Mouse (Mus musculus) neural tube, embryonic 11.5 days (tissue): ENCODE results near the gene Arhgap1. TPM values are rescaled to one million over a fixed set of nuclear protein-coding genes. Genes with fewer than 3 reads are reported as not detected.

Experiments
- ATAC-seq: fragments of 200-750 bp; cut with Nextera tagmentation; 2 replicates; pipeline ENCODE4 v1.8.0; 2017; ENCODE audit warnings: moderate number of reproducible peaks, mild to moderate bottlenecking, moderate TSS enrichment, moderate library complexity; ENCODE audit not compliant: insufficient read depth, low FRiP score, low TSS enrichment
- DNase-seq: peaks from one replicate; pipeline ENCODE4 v3.0.0-alpha.2; 2015; ENCODE audit warnings: low spot score
- H3K27ac ChIP-seq: fragments of 300-500 bp; sonication (generic); 2 replicates; pipeline ENCODE4 v1.5.1; 2014; ENCODE audit warnings: low read depth, mild to moderate bottlenecking, low read length
- H3K27me3 ChIP-seq: fragments of 300-500 bp; sonication (generic); 2 replicates; pipeline ENCODE4 v1.6.1; 2014; ENCODE audit warnings: mild to moderate bottlenecking, low read length, mixed read lengths; ENCODE audit not compliant: control insufficient read depth, insufficient read depth
- H3K36me3 ChIP-seq: fragments of 300-500 bp; sonication (generic); 2 replicates; pipeline ENCODE4 v1.6.1; 2014; ENCODE audit warnings: mild to moderate bottlenecking, low read length, moderate library complexity, mixed read lengths; ENCODE audit not compliant: control insufficient read depth, insufficient read depth
- H3K4me1 ChIP-seq: fragments of 300-500 bp; sonication (generic); 2 replicates; pipeline ENCODE4 v1.6.1; 2014; ENCODE audit warnings: low read length, mixed read lengths; ENCODE audit not compliant: control insufficient read depth, insufficient read depth
- H3K4me2 ChIP-seq: fragments of 300-500 bp; sonication (generic); 2 replicates; pipeline ENCODE4 v1.6.1; 2014; ENCODE audit warnings: low read depth, mild to moderate bottlenecking, moderate library complexity
- H3K4me3 ChIP-seq: fragments of 300-500 bp; sonication (generic); 2 replicates; pipeline ENCODE4 v1.5.1; 2014; ENCODE audit warnings: low read depth, low read length
- H3K9ac ChIP-seq: fragments of 300-500 bp; sonication (generic); 2 replicates; pipeline ENCODE4 v1.6.1; 2014; ENCODE audit warnings: mild to moderate bottlenecking, low read length
- H3K9me3 ChIP-seq: fragments of 300-500 bp; sonication (generic); 2 replicates; pipeline ENCODE4 v1.6.1; 2016; ENCODE audit warnings: low read length; ENCODE audit not compliant: control insufficient read depth
- WGBS: fragments of 180-500 bp; shearing (Covaris S2); extraction: QIAGEN DNeasy Blood & Tissue Kit; methylation state at CpG from one replicate; pipeline ENCODE4 v1.1.7; 2014; 5-methylcytosine and 5-hydroxymethylcytosine counted together
- polyA plus RNA-seq: library from polyadenylated mRNA; unstranded; fragments of >200 nt; fragmentation: Nextera tagmentation; extraction: Ambion mirVana; gene quantifications from 2 replicates; pipeline ENCODE4 v1.2.1, GENCODE M21; 2014

The Arhgap1 gene
- polyA plus RNA-seq, 1 experiment from 2014 or later: 90.9 TPM

- no peaks in the 10 kb centered on the region for H3K27me3 ChIP-seq
- no peak for ATAC-seq
- no peak for DNase-seq
- H3K4me1 ChIP-seq: peaks cover 14% of the 10 kb centered on the region
- 58% methylated on average over 6 of the region's 6 CpGs for WGBS
- H3K9ac ChIP-seq: no peak overlapping the region
- no peaks in the 10 kb centered on the region for H3K9me3 ChIP-seq
- H3K4me3 ChIP-seq: no peak overlapping the region
- H3K4me2 ChIP-seq: no peak overlapping the region
- H3K36me3 ChIP-seq: no peaks in the 10 kb centered on the region; the same call in none of the 2 replicates
- H3K27ac ChIP-seq: no peak overlapping the region
Measured at GRCm38 (mm10) chr2:91652863-91653262, 3.2 kb downstream of the Arhgap1 start.

GRCm38 (mm10) chr2:91655388-91655787 lies 5.7 kb downstream of the Arhgap1 start:
- Histone ChIP-seq H3K4me1 (peaks cover 6% of the 10 kb centered on the region), H3K9me3 (no peaks in the 10 kb centered on the region), H3K4me2 (no peak overlapping the region), H3K27ac (no peak overlapping the region), H3K9ac (no peak overlapping the region), H3K4me3 (no peak overlapping the region), H3K36me3 (no peaks in the 10 kb centered on the region; the same call in none of the 2 replicates), H3K27me3 (no peaks in the 10 kb centered on the region)
- no peak for ATAC-seq
- no peak for DNase-seq
- WGBS: 93% methylated on average over 5 of the region's 5 CpGs

GRCm38 (mm10) chr2:91655827-91656226 lies 6.2 kb downstream of the Arhgap1 start:
- Histone ChIP-seq H3K4me3 (no peak overlapping the region), H3K27me3 (no peaks in the 10 kb centered on the region), H3K9ac (no peak overlapping the region), H3K27ac (no peak overlapping the region), H3K9me3 (no peaks in the 10 kb centered on the region), H3K4me2 (no peak overlapping the region), H3K36me3 (no peaks in the 10 kb centered on the region; the same call in none of the 2 replicates), H3K4me1 (peaks cover 3% of the 10 kb centered on the region)
- ATAC-seq (no peak), DNase-seq (no peak)
- WGBS: 88% methylated on average over 6 of the region's 6 CpGs

- 76% methylated on average over 8 of the region's 8 CpGs for WGBS
- ATAC-seq: no peak
- no peak overlapping the region for H3K27ac ChIP-seq
- H3K27me3 ChIP-seq: no peaks in the 10 kb centered on the region
- no peak overlapping the region for H3K4me2 ChIP-seq
- H3K9me3 ChIP-seq: no peaks in the 10 kb centered on the region
- H3K36me3 ChIP-seq: no peaks in the 10 kb centered on the region; the same call in none of the 2 replicates
- no peak overlapping the region for H3K9ac ChIP-seq
- no peak overlapping the region for H3K4me3 ChIP-seq
- no peaks in the 10 kb centered on the region for H3K4me1 ChIP-seq
- no peak for DNase-seq
Measured at GRCm38 (mm10) chr2:91656774-91657173, 7.1 kb downstream of the Arhgap1 start.

- 95% methylated on average over 8 of the region's 8 CpGs for WGBS
- ATAC-seq (no peak), DNase-seq (no peak)
- Histone ChIP-seq H3K36me3 (no peaks in the 10 kb centered on the region; the same call in none of the 2 replicates), H3K4me1 (no peaks in the 10 kb centered on the region), H3K4me2 (no peak overlapping the region), H3K27ac (no peak overlapping the region), H3K9me3 (no peaks in the 10 kb centered on the region), H3K4me3 (no peak overlapping the region), H3K9ac (no peak overlapping the region), H3K27me3 (no peaks in the 10 kb centered on the region)
Measured at GRCm38 (mm10) chr2:91659657-91660056, 10.0 kb downstream of the Arhgap1 start.

- no peak for ATAC-seq
- 92% methylated on average over 6 of the region's 6 CpGs for WGBS
- H3K27me3 ChIP-seq: no peaks in the 10 kb centered on the region
- no peak overlapping the region for H3K4me2 ChIP-seq
- H3K9ac ChIP-seq: no peak overlapping the region
- H3K4me1 ChIP-seq: no peaks in the 10 kb centered on the region
- no peak for DNase-seq
- H3K9me3 ChIP-seq: no peaks in the 10 kb centered on the region
- H3K36me3 ChIP-seq: no peaks in the 10 kb centered on the region; the same call in none of the 2 replicates
- H3K4me3 ChIP-seq: no peak overlapping the region
- H3K27ac ChIP-seq: no peak overlapping the region
Measured at GRCm38 (mm10) chr2:91660981-91661380, 11.3 kb downstream of the Arhgap1 start.

- Histone ChIP-seq H3K4me2 (no peak overlapping the region), H3K4me3 (no peak overlapping the region), H3K9ac (no peak overlapping the region), H3K27ac (no peak overlapping the region), H3K27me3 (no peaks in the 10 kb centered on the region), H3K36me3 (peaks cover 2% of the 10 kb centered on the region), H3K4me1 (no peaks in the 10 kb centered on the region), H3K9me3 (no peaks in the 10 kb centered on the region)
- DNase-seq (no peak), ATAC-seq (no peak)
Measured at GRCm38 (mm10) chr2:91664780-91665179, 15.1 kb downstream of the Arhgap1 start.

GRCm38 (mm10) chr2:91666386-91666910 lies 16.8 kb downstream of the Arhgap1 start:
- Histone ChIP-seq H3K4me3 (no peak overlapping the region), H3K4me2 (no peak overlapping the region), H3K27me3 (no peaks in the 10 kb centered on the region), H3K4me1 (no peaks in the 10 kb centered on the region), H3K9me3 (no peaks in the 10 kb centered on the region), H3K36me3 (peaks cover 4% of the 10 kb centered on the region), H3K27ac (no peak overlapping the region), H3K9ac (no peak overlapping the region)
- DNase-seq (no peak), ATAC-seq (no peak)
- WGBS: 93% methylated on average over 6 of the region's 6 CpGs

- no peak overlapping the region for H3K4me3 ChIP-seq
- no peaks in the 10 kb centered on the region for H3K27me3 ChIP-seq
- no peaks in the 10 kb centered on the region for H3K9me3 ChIP-seq
- H3K9ac ChIP-seq: no peak overlapping the region
- no peak overlapping the region for H3K4me2 ChIP-seq
- no peaks in the 10 kb centered on the region for H3K4me1 ChIP-seq
- 83% methylated on average over 2 of the region's 2 CpGs for WGBS
- peaks cover 4% of the 10 kb centered on the region for H3K36me3 ChIP-seq
- no peak for DNase-seq
- no peak overlapping the region for H3K27ac ChIP-seq
- no peak for ATAC-seq
Measured at GRCm38 (mm10) chr2:91667747-91668146, 18.1 kb downstream of the Arhgap1 start.
